Mouse (Mus musculus) urinary bladder, adult 18-20 months (tissue): ENCODE results near the gene Kdm6b.

Experiments
- DNase-seq, 2 experiments: peaks; one replicate each; pipeline ENCODE4 v3.0.0; 2022; ENCODE audit warnings: low spot score in 2 of 2, mixed read lengths in 2 of 2

Gene Kdm6b

DNA sequence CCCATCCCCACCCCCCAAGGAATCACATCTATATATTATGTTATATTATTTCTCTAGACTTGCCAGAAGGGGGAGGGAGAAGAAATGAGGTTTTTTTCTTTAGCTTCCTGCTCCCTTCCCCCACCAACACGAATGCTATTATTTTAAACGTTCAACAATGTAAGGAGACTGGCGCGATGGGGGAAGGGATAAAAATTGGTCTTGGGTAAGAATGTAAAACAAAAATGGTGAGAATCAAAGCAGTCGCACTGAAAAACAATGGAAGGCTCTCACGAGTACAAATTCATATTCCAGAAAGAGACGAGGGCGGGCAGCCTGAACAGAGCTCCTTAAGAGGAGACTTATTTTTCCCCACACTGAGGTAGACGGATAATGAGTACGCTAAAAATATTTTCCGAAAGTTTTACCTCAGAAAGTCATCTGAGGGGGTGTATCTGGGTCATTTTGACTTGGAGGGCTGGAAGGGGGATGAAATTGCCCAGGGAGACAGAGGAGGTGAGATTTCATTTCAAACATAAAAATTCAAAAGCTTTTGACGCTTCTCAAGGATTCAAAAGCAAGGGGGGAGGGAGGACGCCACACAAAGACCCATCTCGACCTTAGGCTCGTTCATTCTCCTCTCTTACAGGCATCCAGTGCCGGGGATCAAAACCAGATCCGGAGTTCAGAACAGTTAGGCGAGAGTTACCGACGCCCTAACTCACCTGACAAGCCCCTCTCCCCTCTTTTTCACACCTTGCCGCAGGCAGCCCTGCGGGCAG lies 46.4 kb downstream of the Kdm6b start:
- peak in 1 of 2 experiments; percentile 34 for DNase-seq

DNA sequence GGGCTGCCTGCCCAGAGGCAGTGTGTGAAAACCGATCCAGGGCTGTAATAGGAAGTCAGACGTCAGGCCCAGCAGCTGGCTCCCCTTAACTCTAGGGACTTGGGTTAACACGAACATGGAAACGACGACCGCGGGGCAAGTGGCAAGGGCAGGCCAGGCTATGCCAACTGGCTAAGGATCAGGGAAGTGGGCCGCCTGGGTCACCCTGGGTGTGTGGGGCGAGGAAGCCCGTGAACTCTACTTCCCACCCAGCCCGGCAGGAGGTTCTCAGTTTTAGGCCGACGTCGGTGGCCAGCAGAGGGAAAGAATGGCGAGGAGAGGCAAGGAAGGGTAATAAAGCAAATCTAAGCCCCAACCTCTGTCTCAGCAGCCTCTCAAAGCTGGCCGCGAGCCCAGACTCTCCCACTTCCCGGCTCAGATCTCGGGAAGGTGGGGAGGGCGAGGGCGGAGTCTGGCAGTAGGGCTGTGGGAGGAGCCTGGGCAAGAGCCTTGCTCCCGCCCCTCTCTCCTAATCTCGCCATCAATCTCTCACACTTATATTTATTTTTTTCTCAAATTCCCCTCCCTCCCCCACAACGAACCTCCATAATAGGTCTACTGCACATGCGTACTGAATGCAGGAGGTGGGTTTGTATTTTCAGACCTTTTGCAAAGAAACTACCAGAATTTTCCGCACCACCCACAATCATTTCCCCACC lies 47.2 kb downstream of the Kdm6b start:
- peak; percentile 90 to 94 for DNase-seq

DNA sequence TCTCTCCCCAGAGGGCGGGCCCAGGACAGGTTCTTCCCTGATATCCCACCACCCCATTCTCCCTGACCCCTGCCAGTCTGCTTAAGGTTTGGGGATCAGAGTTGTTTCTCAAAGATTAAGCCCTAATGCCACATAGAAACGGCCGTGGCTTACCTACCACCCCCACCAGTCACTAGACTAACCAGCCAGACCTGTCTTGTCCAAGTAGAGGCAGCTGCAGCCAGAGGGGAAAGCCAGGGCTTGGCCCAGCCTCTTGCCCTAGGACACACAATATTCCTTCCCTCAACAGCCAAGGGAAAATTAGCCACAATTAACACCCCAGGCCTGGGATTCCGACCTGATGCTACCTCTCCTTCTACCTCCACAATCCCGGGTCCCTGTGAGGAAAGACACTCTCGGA lies 47.8 kb downstream of the Kdm6b start:
- peak; percentile 44 to 54 for DNase-seq

DNA sequence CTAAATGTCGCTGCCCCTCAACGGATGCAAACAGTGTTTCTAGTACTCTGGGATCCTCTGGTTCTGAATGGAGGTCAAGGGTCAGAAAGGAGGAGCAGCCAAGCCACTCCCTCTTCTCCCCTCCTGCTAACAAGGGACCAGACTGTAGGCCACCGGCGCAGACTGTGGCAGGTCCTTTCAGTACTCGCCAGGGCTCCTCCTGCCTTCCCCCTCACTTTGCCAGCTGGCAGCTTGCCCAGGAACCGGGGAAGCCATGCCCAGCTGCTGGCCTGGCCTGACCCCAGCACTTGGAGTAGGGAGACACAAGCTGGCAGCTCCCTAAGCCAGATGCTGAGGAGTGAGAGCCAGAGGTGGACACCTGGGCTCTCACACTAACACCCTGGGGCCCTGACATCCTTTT lies 48.6 kb downstream of the Kdm6b start:
- peak; percentile 86 to 88 for DNase-seq

DNA sequence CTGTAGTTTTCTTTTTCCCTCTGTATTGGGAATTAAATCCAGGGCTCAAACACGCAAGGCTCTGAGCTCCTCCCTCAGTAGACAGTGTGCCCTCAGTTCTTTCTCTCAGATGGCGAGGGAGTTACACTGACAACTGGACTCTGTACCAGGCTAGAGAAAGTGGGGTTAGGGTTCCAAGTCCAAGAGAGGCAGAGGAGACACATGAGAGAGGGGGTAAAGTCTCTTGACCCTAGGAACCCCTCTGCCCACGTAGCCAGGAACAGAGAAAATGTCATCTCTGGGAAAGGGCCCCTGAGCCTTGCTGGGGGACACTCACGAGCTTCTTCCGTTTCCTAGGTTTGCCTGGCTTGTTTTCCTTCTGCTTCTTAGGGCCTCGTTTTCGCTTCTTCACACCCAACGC lies 49.1 kb downstream of the Kdm6b start:
- no peak for DNase-seq

DNA sequence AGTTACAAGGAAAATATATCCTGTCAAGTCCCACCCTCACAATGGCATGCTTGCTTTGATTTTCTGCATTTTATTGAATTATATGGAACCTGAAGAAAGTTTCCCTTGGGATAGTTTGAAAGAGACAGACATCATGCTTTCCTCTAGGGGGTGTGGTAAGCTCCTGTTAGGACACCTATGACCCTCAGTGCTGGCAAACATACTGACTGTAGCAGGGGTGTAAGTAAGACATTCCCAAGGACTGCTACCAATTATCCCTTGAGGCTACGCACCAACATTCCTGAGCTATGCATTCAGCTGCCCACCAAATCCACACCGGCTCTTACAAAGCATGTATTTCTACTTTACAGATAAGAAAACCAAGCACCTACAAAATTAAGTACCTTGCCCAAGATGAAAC lies 51.0 kb downstream of the Kdm6b start:
- no peak for DNase-seq

DNA sequence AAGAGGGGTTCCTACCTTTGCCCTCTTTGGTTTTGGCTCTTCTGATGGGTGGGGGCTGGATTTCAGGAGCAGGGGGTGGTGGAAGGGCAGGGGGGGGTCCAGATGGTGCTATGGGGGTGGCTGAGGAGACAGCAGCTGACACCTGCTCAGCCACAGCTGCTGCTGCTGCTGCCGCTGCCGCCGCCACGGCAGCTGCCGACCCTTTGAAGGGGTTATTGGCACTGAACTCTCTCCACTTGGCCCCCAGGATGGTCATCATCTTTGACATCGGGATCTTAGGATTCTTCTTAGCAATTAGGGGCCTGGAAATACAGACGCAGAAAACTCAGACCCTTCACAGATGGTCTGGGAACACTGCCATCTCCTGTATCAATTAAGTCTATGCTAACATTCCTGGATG lies 51.5 kb downstream of the Kdm6b start:
- DNase-seq: no peak

DNA sequence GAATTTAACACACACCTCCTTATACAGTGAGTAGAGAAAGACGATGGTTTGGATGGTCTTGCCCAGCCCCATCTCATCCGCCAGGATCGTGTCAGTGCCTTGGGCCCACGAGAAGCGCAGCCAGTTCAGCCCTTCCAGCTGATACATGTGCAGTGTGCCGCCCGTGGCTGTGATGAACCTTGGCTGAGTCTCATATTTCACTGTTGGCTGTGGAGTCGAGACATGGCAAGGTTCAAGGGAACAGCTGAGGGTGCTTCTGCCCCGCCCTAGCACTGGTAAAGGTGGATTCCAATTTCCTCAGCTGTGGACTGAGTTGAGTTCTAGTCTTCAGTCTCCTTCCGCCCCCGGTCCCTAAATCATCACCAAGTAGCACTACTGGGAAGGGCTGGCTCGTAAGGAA lies 55.8 kb downstream of the Kdm6b start:
- no peak for DNase-seq

DNA sequence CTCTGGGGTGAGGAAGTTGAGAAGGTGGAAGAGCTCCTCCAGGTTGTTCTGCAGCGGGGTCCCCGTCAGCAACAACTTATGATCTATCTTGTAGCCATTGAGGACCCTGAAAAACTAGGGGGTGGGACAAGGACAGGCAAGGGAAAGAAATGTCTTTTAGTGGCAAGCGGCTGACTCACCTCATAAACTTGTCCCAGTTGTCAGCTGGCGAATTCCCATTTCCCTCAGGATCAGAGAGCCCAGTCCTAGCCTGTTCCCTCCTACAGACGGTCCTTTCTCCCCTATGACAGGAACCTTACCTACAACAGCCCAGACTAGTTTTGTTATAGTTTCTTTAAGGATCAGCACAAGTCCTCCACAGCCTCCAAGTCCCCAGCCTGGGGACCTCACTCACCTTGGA lies 56.9 kb downstream of the Kdm6b start:
- DNase-seq: no peak
